Mouse (Mus musculus) limb, embryonic 14.5 days (tissue): ENCODE measurements at regions not wholly inside any gene's neighbourhood (a gene's known extent, or its start where the extent isn't known, plus 50 kb on each side); places are given as distances from the start of the nearest gene placed in this dataset.
A peak's percentile ranks its signal among the peaks of the same experiment; 100 is the strongest.

ENCODE experiments used
- ATAC-seq: fragments of 200-750 bp; cut with Nextera tagmentation; 2 replicates; pipeline ENCODE4 v1.8.0; 2017; ENCODE audit warnings: low read depth, moderate number of reproducible peaks, moderate TSS enrichment; ENCODE audit not compliant: low FRiP score
- DNase-seq: peaks from one replicate; pipeline ENCODE4 v3.0.0-alpha.2; 2015; ENCODE audit warnings: low spot score
- H3K27ac ChIP-seq: fragments of 300-500 bp; sonication (generic); replicated peaks from 2 replicates; pipeline ENCODE4 v1.5.1; 2014; ENCODE audit warnings: low read depth, mild to moderate bottlenecking, low read length, moderate library complexity, mixed read lengths
- H3K27me3 ChIP-seq: fragments of 300-500 bp; sonication (generic); 2 replicates; pipeline ENCODE4 v1.6.1; 2014; ENCODE audit warnings: low read length, mixed read lengths; ENCODE audit not compliant: control insufficient read depth, insufficient read depth
- H3K36me3 ChIP-seq: fragments of 300-500 bp; sonication (generic); 2 replicates; pipeline ENCODE4 v1.6.1; 2014; ENCODE audit warnings: mild to moderate bottlenecking, low read length, moderate library complexity, mixed read lengths; ENCODE audit not compliant: control insufficient read depth, insufficient read depth
- H3K4me1 ChIP-seq: fragments of 300-500 bp; sonication (generic); 2 replicates; pipeline ENCODE4 v1.6.1; 2014; ENCODE audit warnings: antibody characterized with exemption, low read length, mixed read lengths; ENCODE audit not compliant: control insufficient read depth, insufficient read depth
- H3K4me2 ChIP-seq: fragments of 300-500 bp; sonication (generic); replicated peaks from 2 replicates; pipeline ENCODE4 v1.6.1; 2014; ENCODE audit warnings: low read depth, mild to moderate bottlenecking, low read length, moderate library complexity; ENCODE audit not compliant: severe bottlenecking
- H3K4me3 ChIP-seq: fragments of 300-500 bp; sonication (generic); replicated peaks from 2 replicates; pipeline ENCODE4 v1.5.1; 2014; ENCODE audit warnings: low read length
- H3K9ac ChIP-seq: fragments of 300-500 bp; sonication (generic); 2 replicates; pipeline ENCODE4 v1.6.1; 2014; ENCODE audit warnings: mild to moderate bottlenecking, low read depth, low read length, moderate library complexity; ENCODE audit not compliant: severe bottlenecking
- H3K9me3 ChIP-seq: fragments of 300-500 bp; sonication (generic); 2 replicates; pipeline ENCODE4 v1.6.1; 2016; ENCODE audit warnings: low read length; ENCODE audit not compliant: control insufficient read depth
- POLR2A ChIP-seq: fragments of 200-500 bp; IDR thresholded peaks from 2 replicates; pipeline ENCODE4 v1.8.0; 2012; ENCODE audit warnings: inconsistent platforms, mild to moderate bottlenecking, moderate library complexity, borderline replicate concordance; ENCODE audit not compliant: insufficient read depth, insufficient read length; ENCODE audit errors: extremely low read depth
- WGBS: fragments of 180-500 bp; shearing (Covaris S2); extraction: QIAGEN DNeasy Blood & Tissue Kit; methylation state at CpG from one replicate; pipeline ENCODE4 v1.1.7; 2014; 5-methylcytosine and 5-hydroxymethylcytosine counted together

DNA sequence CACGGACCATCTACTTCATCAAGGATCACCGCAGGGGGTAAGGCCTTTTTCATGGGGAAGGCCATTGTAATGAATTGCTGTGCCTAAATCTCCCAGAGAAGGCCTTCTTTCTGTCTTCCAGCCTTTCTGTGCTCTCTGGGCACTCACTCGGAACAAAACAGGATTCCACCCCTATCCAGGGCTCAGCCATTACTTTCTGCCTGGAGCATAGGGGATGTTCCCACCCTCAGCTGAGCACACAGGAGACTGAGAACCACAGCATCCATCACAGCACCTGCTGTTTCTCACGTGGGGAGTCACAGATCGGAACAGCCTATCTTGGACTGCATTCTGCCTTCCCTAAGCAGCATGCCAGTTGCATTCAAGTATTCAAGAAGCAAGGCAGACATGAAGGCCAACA is 4071.8 kb upstream of the Gm7489 start:
- 60% methylated on average over 5 of the region's 5 CpGs for WGBS
- H3K4me3 ChIP-seq, result no peak overlapping the region
- no peaks in the 10 kb centered on the region for H3K4me1 ChIP-seq
- H3K9me3 ChIP-seq, result no peaks in the 10 kb centered on the region
- no peaks in the 10 kb centered on the region for H3K27me3 ChIP-seq
- no peak overlapping the region for H3K9ac ChIP-seq
- no peak for ATAC-seq
- no peak for TF ChIP-seq POLR2A
- no peaks in the 10 kb centered on the region for H3K36me3 ChIP-seq
- DNase-seq, result no peak
- H3K4me2 ChIP-seq, result no peak overlapping the region
- no peak overlapping the region for H3K27ac ChIP-seq

DNA sequence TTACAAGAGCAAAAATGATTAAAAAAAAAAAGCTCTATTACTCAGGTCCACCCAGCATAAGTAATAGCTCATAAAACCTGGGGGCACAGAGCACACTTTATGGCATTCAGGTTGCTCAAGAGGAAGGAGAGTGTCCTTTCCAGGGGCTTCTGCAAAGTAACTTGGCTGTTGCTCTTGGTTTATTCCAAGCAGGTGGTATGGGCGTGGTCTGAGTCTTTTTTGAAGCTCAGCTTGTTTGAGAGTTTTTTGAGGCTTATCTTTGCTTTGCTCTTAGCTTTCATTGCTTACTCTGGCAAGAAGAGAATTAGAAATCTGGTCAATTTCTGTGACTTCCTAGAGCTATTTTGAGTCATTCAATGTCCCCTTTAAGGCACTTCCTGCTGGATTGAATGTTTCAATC is 4024.4 kb upstream of the Gm7489 start:
- WGBS, result 65% methylated on average over 1 of the region's 1 CpGs
- no peak for TF ChIP-seq POLR2A
- H3K9ac ChIP-seq, result no peak overlapping the region
- no peak overlapping the region for H3K27ac ChIP-seq
- no peaks in the 10 kb centered on the region for H3K27me3 ChIP-seq
- no peak overlapping the region for H3K4me3 ChIP-seq
- DNase-seq, result no peak
- no peak overlapping the region for H3K4me2 ChIP-seq
- H3K9me3 ChIP-seq, result no peaks in the 10 kb centered on the region
- H3K4me1 ChIP-seq, result no peaks in the 10 kb centered on the region
- H3K36me3 ChIP-seq, result no peaks in the 10 kb centered on the region
- ATAC-seq, result no peak

GRCm38 (mm10) chr15:49874555-49874954 is 4010.2 kb upstream of the Gm7489 start:
- H3K4me2 ChIP-seq, result no peak overlapping the region
- H3K27ac ChIP-seq, result no peak overlapping the region
- no peaks in the 10 kb centered on the region for H3K27me3 ChIP-seq
- H3K4me3 ChIP-seq, result no peak overlapping the region
- H3K4me1 ChIP-seq, result no peaks in the 10 kb centered on the region
- TF ChIP-seq POLR2A, result no peak
- no peaks in the 10 kb centered on the region for H3K36me3 ChIP-seq
- 9% methylated on average over 4 of the region's 4 CpGs for WGBS
- H3K9ac ChIP-seq, result no peak overlapping the region
- ATAC-seq, result no peak
- no peaks in the 10 kb centered on the region for H3K9me3 ChIP-seq
- peak; percentile 12 for DNase-seq

GRCm38 (mm10) chr15:49885947-49886346 is 3998.8 kb upstream of the Gm7489 start:
- ATAC-seq (no peak), DNase-seq (no peak)
- Histone ChIP-seq H3K4me3 (no peak overlapping the region), H3K4me1 (no peaks in the 10 kb centered on the region), H3K27me3 (no peaks in the 10 kb centered on the region), H3K36me3 (no peaks in the 10 kb centered on the region), H3K4me2 (no peak overlapping the region), H3K9ac (no peak overlapping the region), H3K27ac (no peak overlapping the region), H3K9me3 (no peaks in the 10 kb centered on the region)
- no peak for TF ChIP-seq POLR2A

- TF ChIP-seq POLR2A, result no peak
- 71% methylated on average over 4 of the region's 4 CpGs for WGBS
- DNase-seq (no peak), ATAC-seq (no peak)
- no peaks in the 10 kb centered on the region for H3K9me3 ChIP-seq
- no peak overlapping the region for H3K4me3 ChIP-seq
- no peak overlapping the region for H3K9ac ChIP-seq
- no peak overlapping the region for H3K4me2 ChIP-seq
- H3K27ac ChIP-seq, result no peak overlapping the region
- no peaks in the 10 kb centered on the region for H3K27me3 ChIP-seq
- H3K36me3 ChIP-seq, result no peaks in the 10 kb centered on the region
- no peaks in the 10 kb centered on the region for H3K4me1 ChIP-seq
Measured at GRCm38 (mm10) chr15:49896045-49896444, 3988.7 kb upstream of the Gm7489 start.

DNA sequence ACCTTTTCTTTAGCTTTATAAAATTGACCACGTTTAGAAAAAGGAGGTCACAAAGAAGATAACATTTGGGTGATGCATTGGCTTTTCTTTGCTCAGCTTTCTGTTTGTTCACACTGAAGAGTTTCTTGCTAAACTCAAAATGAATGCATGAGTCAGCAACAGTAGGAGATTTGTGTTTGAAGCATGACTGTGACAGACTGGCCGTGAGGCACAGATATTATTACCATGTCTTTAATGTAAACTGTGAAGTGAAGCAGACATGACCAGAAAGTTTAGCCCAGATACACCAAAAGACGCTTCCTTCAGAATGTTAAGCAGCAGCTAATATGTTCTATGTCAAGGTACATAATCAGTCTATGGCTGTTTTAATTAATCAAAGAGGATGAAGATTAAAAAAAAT is 3985.9 kb upstream of the Gm7489 start:
- DNase-seq, result no peak
- Histone ChIP-seq H3K4me1 (no peaks in the 10 kb centered on the region), H3K27ac (no peak overlapping the region), H3K9me3 (no peaks in the 10 kb centered on the region), H3K27me3 (no peaks in the 10 kb centered on the region), H3K4me2 (no peak overlapping the region), H3K36me3 (no peaks in the 10 kb centered on the region), H3K9ac (no peak overlapping the region), H3K4me3 (no peak overlapping the region)
- WGBS, result 70% methylated on average over 3 of the region's 3 CpGs
- TF ChIP-seq POLR2A, result no peak
- ATAC-seq, result no peak
